Mouse (Mus musculus) forebrain, postnatal 0 days (tissue): ENCODE measurements around the gene Pafah1b3. TPM values are rescaled to one million over a fixed set of nuclear protein-coding genes. Genes with fewer than 3 reads are reported as not detected.

Experiments used
- ATAC-seq: fragments of 200-750 bp; cut with Nextera tagmentation; 2 replicates; pipeline ENCODE4 v1.8.0; 2017; ENCODE audit warnings: mild to moderate bottlenecking, moderate library complexity
- DNase-seq: peaks from one replicate; pipeline ENCODE4 v3.0.0-alpha.2; 2015
- H3K27ac ChIP-seq: fragments of 300-500 bp; sonication (generic); 2 replicates; pipeline ENCODE4 v1.5.1; 2014; ENCODE audit warnings: low read depth, mild to moderate bottlenecking, antibody characterized with exemption, low read length, moderate library complexity, mixed read lengths
- H3K27me3 ChIP-seq: fragments of 300-500 bp; sonication (generic); 2 replicates; pipeline ENCODE4 v1.6.1; 2014; ENCODE audit warnings: mild to moderate bottlenecking, low read length, mixed read lengths; ENCODE audit not compliant: insufficient read depth
- H3K36me3 ChIP-seq: fragments of 300-500 bp; sonication (generic); 2 replicates; pipeline ENCODE4 v1.6.1; 2014; ENCODE audit warnings: mild to moderate bottlenecking, moderate library complexity; ENCODE audit not compliant: insufficient read depth
- H3K4me1 ChIP-seq: fragments of 300-500 bp; sonication (generic); 2 replicates; pipeline ENCODE4 v1.6.1; 2014; ENCODE audit warnings: antibody characterized with exemption; ENCODE audit not compliant: insufficient read depth
- H3K4me2 ChIP-seq: fragments of 300-500 bp; sonication (generic); 2 replicates; pipeline ENCODE4 v1.6.1; 2014; ENCODE audit warnings: low read depth, mild to moderate bottlenecking, moderate library complexity
- H3K4me3 ChIP-seq: fragments of 300-500 bp; sonication (generic); 2 replicates; pipeline ENCODE4 v1.5.1; 2014; ENCODE audit warnings: low read depth, low read length, mixed read lengths
- H3K9ac ChIP-seq: fragments of 300-500 bp; sonication (generic); 2 replicates; pipeline ENCODE4 v1.6.1; 2014; ENCODE audit warnings: mild to moderate bottlenecking
- H3K9me3 ChIP-seq: fragments of 300-500 bp; sonication (generic); 2 replicates; pipeline ENCODE4 v1.6.1; 2016; ENCODE audit warnings: low read length
- CTCF ChIP-seq: sonication (generic); IDR thresholded peaks from 2 replicates; pipeline ENCODE4 v1.5.1; 2016; ENCODE audit warnings: antibody characterized with exemption, control low read depth, low read depth
- WGBS: fragments of 180-500 bp; shearing (Covaris S2); extraction: QIAGEN DNeasy Blood & Tissue Kit; methylation state at CpG from one replicate; pipeline ENCODE4 v1.1.7; 2014; 5-methylcytosine and 5-hydroxymethylcytosine counted together
- polyA plus RNA-seq: library from polyadenylated mRNA; unstranded; fragments of >200 nt; fragmentation: Nextera tagmentation; extraction: Ambion mirVana; gene quantifications from 2 replicates; pipeline ENCODE4 v1.2.1, GENCODE M21; 2015
- total RNA-seq: library from RNA; depleted of rRNA; stranded (reverse); fragments of >200 nt; gene quantifications from 2 replicates; pipeline ENCODE4 v1.2.3, GENCODE M21; 2014

The Pafah1b3 gene
- total and polyA plus RNA-seq, 2 experiments from 2014 or later: 407 to 517 TPM

DNA sequence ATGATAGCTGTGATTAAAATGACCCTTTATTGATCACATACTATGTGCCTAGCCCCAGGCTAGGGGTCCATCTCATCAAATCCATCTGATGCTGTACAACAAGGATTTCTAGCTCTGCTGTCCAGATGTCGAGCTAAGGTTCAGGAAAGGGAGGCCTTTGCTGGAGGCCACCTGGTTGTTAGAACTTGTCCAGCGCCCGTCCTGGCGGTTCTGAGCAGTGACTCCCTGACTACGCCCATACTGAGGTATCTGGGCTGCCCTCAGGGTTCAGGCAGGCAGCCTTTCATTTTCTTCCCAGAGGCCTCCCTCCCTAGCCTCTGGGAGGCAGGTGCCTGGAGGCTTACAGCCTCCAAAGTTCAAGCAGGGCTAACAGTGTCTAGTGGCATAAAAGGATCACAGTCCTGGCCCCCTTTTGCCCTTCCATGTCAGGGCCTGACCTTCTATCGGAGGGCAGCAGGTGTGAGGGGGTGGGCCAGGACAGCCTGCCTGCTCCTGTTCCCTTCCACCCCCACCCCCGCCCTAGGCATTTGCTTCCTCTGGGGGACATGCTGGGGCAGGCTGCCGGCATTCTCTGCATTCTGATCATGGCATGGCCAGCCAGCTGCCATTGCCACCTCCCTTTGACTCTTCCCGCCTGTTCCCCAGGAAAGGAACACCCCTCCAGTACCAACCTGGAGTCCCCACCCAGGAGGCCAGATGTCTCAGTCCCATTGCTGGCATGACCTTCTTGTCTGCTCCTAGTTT is 22.1 kb downstream of the Pafah1b3 start:
- Histone ChIP-seq H3K4me3 (no peak overlapping the region), H3K27me3 (no peaks in the 10 kb centered on the region), H3K9ac (no peak overlapping the region; the same call in 1 of the 2 replicates), H3K36me3 (peaks cover 33% of the 10 kb centered on the region), H3K4me2 (no peak overlapping the region), H3K27ac (no peak overlapping the region), H3K4me1 (peaks cover 17% of the 10 kb centered on the region), H3K9me3 (no peaks in the 10 kb centered on the region)
- WGBS: 68% methylated on average over 9 of the region's 9 CpGs
- TF ChIP-seq CTCF: no peak
- ATAC-seq (no peak), DNase-seq (no peak)

GRCm38 (mm10) chr7:25274996-25275395 is 22.8 kb downstream of the Pafah1b3 start:
- no peak for ATAC-seq
- 0 out of 2 replicates have a peak overlapping the region, but pooled peaks have one; percentile 2 for H3K9ac ChIP-seq
- no peak for TF ChIP-seq CTCF
- no peak overlapping the region for H3K4me2 ChIP-seq
- no peak for DNase-seq
- H3K27ac ChIP-seq: no peak overlapping the region
- H3K9me3 ChIP-seq: no peaks in the 10 kb centered on the region
- peaks cover 34% of the 10 kb centered on the region for H3K36me3 ChIP-seq
- peaks cover 12% of the 10 kb centered on the region for H3K4me1 ChIP-seq
- 92% methylated on average over 3 of the region's 3 CpGs for WGBS
- no peaks in the 10 kb centered on the region for H3K27me3 ChIP-seq
- no peak overlapping the region for H3K4me3 ChIP-seq

DNA sequence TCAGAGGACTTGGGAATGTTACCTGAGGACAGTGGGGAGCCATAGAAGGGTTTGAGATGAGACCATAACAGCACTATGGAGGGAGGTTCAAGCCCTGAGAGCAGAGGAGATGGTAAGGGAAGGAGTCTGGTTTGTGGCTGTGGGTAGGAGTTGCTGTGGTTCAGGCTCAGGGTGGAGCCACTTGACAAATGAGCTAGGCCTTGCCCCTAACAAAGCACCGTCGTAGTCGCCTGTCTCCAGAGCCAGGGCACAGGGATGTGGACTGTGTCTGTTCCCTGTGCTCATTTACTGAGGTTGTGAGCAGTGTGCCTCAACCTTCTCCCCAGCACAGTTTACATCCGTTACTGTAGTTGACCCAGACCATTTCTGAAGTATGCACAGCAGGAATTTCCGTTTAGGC is 23.2 kb downstream of the Pafah1b3 start:
- no peak for TF ChIP-seq CTCF
- Histone ChIP-seq H3K9me3 (no peaks in the 10 kb centered on the region), H3K4me3 (no peak overlapping the region), H3K9ac (0 out of 2 replicates have a peak overlapping the region, but pooled peaks have one; percentile 2), H3K27ac (no peak overlapping the region), H3K36me3 (peaks cover 34% of the 10 kb centered on the region), H3K4me2 (no peak overlapping the region), H3K4me1 (peaks cover 14% of the 10 kb centered on the region), H3K27me3 (no peaks in the 10 kb centered on the region)
- no peak for ATAC-seq
- 61% methylated on average over 5 of the region's 5 CpGs for WGBS
- no peak for DNase-seq

GRCm38 (mm10) chr7:25273259-25274241 is 24.2 kb downstream of the Pafah1b3 start:
- Histone ChIP-seq H3K4me2 (no peak overlapping the region), H3K27ac (no peak overlapping the region), H3K9me3 (no peaks in the 10 kb centered on the region), H3K9ac (0 out of 2 replicates have a peak overlapping the region, but pooled peaks have one; percentile 2), H3K27me3 (no peaks in the 10 kb centered on the region), H3K4me1 (peaks cover 21% of the 10 kb centered on the region), H3K4me3 (no peak overlapping the region), H3K36me3 (peaks cover 34% of the 10 kb centered on the region)
- ATAC-seq (no peak), DNase-seq (no peak)
- WGBS: 90% methylated on average over 22 of the region's 22 CpGs
- no peak for TF ChIP-seq CTCF

DNA sequence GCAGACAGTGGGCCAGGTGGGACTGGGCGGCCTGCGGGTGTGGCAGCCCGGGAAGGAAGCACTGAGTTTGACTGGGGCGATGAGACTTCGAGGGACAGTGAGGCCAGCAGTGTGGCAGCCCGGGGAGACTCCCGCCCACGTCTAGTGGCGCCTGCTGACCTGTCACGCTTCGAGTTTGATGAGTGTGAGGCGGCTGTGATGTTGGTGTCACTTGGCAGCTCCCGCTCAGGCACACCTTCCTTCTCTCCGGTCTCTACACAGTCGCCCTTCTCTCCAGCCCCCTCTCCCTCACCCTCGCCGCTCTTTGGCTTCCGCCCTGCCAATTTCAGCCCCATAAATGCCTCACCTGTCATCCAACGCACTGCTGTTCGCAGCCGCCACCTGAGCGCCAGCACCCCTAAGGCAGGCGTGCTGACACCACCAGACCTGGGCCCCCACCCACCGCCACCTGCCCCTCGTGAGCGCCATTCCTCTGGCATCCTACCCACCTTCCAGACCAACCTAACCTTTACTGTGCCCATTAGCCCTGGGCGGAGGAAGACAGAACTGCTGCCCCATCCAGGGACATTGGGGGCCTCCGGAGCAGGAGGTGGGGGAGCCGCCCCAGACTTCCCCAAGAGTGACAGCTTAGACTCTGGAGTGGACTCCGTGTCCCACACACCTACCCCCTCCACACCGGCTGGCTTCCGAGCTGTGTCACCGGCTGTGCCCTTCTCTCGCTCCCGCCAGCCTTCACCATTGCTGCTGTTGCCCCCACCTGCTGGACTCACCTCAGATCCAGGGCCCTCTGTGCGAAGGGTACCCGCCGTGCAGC is 25.1 kb downstream of the Pafah1b3 start:
- DNase-seq (no peak), ATAC-seq (no peak)
- Histone ChIP-seq H3K4me1 (peaks cover 18% of the 10 kb centered on the region), H3K27me3 (no peaks in the 10 kb centered on the region), H3K4me2 (no peak overlapping the region), H3K4me3 (no peak overlapping the region), H3K27ac (no peak overlapping the region), H3K9me3 (no peaks in the 10 kb centered on the region), H3K9ac (no peak overlapping the region), H3K36me3 (peaks cover 34% of the 10 kb centered on the region)
- 89% methylated on average over 38 of the region's 38 CpGs for WGBS
- no peak for TF ChIP-seq CTCF

- no peak overlapping the region for H3K9ac ChIP-seq
- H3K27ac ChIP-seq: no peak overlapping the region
- no peak overlapping the region for H3K4me2 ChIP-seq
- TF ChIP-seq CTCF: no peak
- WGBS: 90% methylated on average over 30 of the region's 30 CpGs
- no peaks in the 10 kb centered on the region for H3K9me3 ChIP-seq
- ATAC-seq (no peak), DNase-seq (no peak)
- peaks cover 34% of the 10 kb centered on the region for H3K36me3 ChIP-seq
- H3K4me3 ChIP-seq: no peak overlapping the region
- no peaks in the 10 kb centered on the region for H3K27me3 ChIP-seq
- peaks cover 14% of the 10 kb centered on the region for H3K4me1 ChIP-seq
Observed at GRCm38 (mm10) chr7:25271651-25272444, 25.9 kb downstream of the Pafah1b3 start.
